Mouse (Mus musculus) stomach, postnatal 0 days (tissue): ENCODE results near the gene Mob3a.

ENCODE experiments used
- CTCF ChIP-seq: IDR thresholded peaks from 2 replicates; pipeline ENCODE4 v1.5.1; 2016; ENCODE audit warnings: antibody characterized with exemption, low read depth, mild to moderate bottlenecking, moderate library complexity
- EP300 ChIP-seq: optimal IDR thresholded peaks from 2 replicates; pipeline ENCODE3; 2016; ENCODE audit warnings: antibody characterized with exemption

- no peak for TF ChIP-seq EP300
- no peak for TF ChIP-seq CTCF
These were observed 45.5 kb downstream of the Mob3a start for GRCm38 (mm10) chr10:80656130-80656862.
